Mouse (Mus musculus) liver, embryonic 16.5 days (tissue): ENCODE measurements around the gene Cyp4a31. TPM values are rescaled to one million over a fixed set of nuclear protein-coding genes. Genes with fewer than 3 reads are reported as not detected.
"Not testable (repeated sequence)": the region's sequence is repeated elsewhere in the genome, so short reads cannot be mapped to it uniquely, and the experiment has no call there.

ENCODE experiments used
- ATAC-seq: fragments of 200-750 bp; cut with Nextera tagmentation; 2 replicates; pipeline ENCODE4 v1.8.0; 2017; ENCODE audit warnings: low read depth, mild to moderate bottlenecking, moderate number of reproducible peaks, moderate library complexity
- H3K27ac ChIP-seq: fragments of 300-500 bp; sonication (generic); 2 replicates; pipeline ENCODE4 v1.5.1; 2014; ENCODE audit warnings: mild to moderate bottlenecking, low read length
- H3K27me3 ChIP-seq: fragments of 300-500 bp; sonication (generic); 2 replicates; pipeline ENCODE4 v1.6.1; 2014; ENCODE audit warnings: low read depth, low read length, mixed read lengths; ENCODE audit not compliant: control insufficient read depth, insufficient read depth
- H3K36me3 ChIP-seq: fragments of 300-500 bp; sonication (generic); 2 replicates; pipeline ENCODE4 v1.6.1; 2014; ENCODE audit warnings: mild to moderate bottlenecking; ENCODE audit not compliant: control insufficient read depth, insufficient read depth
- H3K4me1 ChIP-seq: fragments of 300-500 bp; sonication (generic); 2 replicates; pipeline ENCODE4 v1.6.1; 2014; ENCODE audit warnings: low read depth, low read length, mixed read lengths; ENCODE audit not compliant: control insufficient read depth
- H3K4me2 ChIP-seq: fragments of 300-500 bp; sonication (generic); 2 replicates; pipeline ENCODE4 v1.6.1; 2014; ENCODE audit warnings: low read depth, low read length, mixed read lengths
- H3K4me3 ChIP-seq: fragments of 300-500 bp; sonication (generic); 2 replicates; pipeline ENCODE4 v1.5.1; 2014; ENCODE audit warnings: low read depth, mild to moderate bottlenecking, low read length
- H3K9ac ChIP-seq: fragments of 300-500 bp; sonication (generic); 2 replicates; pipeline ENCODE4 v1.6.1; 2014; ENCODE audit warnings: low read depth, low read length
- H3K9me3 ChIP-seq: fragments of 300-500 bp; sonication (generic); replicated peaks from 2 replicates; pipeline ENCODE4 v1.6.1; 2016; ENCODE audit warnings: low read length; ENCODE audit not compliant: control insufficient read depth
- WGBS: fragments of 180-500 bp; shearing (Covaris S2); extraction: QIAGEN DNeasy Blood & Tissue Kit; methylation state at CpG from one replicate; pipeline ENCODE4 v1.1.7; 2014; ENCODE audit not compliant: insufficient replicate concordance; 5-methylcytosine and 5-hydroxymethylcytosine counted together
- polyA plus RNA-seq: library from polyadenylated mRNA; unstranded; fragments of >200 nt; fragmentation: Nextera tagmentation; extraction: Ambion mirVana; gene quantifications from 2 replicates; pipeline ENCODE4 v1.2.1, GENCODE M21; 2015

The Cyp4a31 gene
- polyA plus RNA-seq, 1 experiment from 2014 or later = 1.7 TPM

DNA sequence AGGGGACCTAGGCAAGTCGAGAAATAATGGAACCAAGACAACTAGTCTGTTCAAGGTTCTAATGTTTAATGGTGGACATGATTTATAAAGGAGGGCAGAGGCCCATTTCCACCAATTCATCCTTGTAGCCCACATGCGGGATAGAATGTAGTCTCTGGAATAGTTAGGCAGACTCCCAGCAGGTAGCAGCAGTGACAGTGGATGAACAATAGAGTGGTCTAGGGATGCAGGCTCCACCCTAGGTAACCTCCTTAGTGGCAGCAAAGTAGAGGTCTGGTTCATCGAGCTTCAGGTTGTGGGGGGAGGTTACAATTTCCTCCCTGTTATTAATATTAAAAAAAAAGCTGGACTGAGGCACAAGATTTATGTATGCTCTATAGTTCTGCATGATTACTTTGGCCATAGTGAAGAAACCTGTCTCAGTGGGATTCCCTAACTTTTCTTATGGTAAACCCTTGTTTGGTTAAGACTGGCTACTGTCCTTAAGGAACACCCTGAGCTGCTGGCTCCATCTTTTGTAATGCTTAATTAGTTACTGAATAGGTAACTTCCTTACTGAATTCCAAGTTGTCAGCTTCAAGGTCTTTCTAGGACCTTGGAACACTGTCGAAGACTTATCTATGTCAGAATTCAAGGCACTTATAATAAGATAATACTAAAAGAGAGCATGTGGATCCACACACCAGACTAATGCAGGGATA lies 5.4 kb upstream of the Cyp4a31 start:
- Histone ChIP-seq H3K4me2 (no peak overlapping the region), H3K4me1 (no peaks in the 10 kb centered on the region), H3K27ac (no peak overlapping the region), H3K9ac (no peak overlapping the region), H3K9me3 (no peaks in the 10 kb centered on the region), H3K4me3 (no peak overlapping the region), H3K27me3 (no peaks in the 10 kb centered on the region), H3K36me3 (no peaks in the 10 kb centered on the region)
- 45% methylated on average over 4 of the region's 4 CpGs for WGBS
- ATAC-seq = no peak

DNA sequence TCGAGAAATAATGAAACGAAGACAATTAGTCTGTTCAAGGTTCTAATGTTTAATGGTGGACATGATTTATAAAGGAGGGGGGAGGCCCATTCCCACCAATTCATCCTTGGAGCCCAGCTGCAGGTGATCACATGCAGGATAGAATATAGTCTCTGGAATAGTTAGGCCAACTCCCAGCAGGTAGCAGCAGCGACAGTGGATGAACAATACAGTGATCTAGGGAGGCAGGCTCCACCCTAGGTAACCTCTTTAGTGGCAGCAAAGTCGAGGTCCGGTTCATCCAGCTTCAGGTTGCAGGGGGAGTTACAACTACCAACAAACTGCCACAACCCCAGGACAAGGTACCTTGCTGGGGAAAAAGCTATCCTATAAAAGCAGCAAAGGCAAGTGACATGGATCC lies 2.2 kb upstream of the Cyp4a31 start:
- H3K36me3 ChIP-seq, H3K4me2 ChIP-seq, H3K27ac ChIP-seq, H3K4me1 ChIP-seq, H3K9ac ChIP-seq, H3K4me3 ChIP-seq, ATAC-seq, H3K9me3 ChIP-seq, H3K27me3 ChIP-seq: not testable (repeated sequence)
- WGBS = 56% methylated on average over 5 of the region's 5 CpGs

DNA sequence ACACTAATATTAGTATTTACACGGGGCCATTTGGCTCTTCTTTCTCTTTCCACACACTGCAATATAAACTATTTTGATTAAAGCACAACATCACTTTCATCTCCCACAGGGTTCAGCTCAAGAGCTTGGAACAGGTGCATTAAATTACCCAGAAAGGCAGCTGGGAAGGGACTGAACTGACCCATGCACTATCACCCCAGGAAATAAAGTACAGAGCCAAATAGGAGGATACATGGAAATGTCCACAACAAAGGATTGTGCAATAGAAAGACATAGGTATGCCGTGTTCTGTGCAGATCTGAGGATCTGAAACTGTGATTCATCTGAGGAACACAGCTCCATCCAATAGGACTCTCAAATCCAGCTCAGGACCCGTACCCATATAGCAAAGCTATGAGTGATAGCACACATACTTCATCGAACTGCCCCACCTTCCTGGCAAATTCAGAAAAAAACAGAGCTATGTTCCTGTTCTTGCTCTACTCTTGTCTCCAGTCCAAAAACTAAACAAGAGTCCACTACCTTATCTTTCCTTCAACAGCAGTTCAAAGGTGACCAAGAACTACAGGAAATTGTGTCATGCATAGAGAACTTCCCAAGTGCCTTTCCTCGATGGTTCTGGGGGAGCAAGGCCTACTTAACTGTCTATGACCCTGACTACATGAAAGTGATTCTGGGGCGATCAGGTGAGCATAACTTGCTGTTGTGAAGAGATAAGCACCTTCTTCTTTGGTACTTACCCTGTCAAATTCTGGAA lies 1.2 kb downstream of the Cyp4a31 start:
- not testable (repeated sequence) for H3K4me3 ChIP-seq, H3K4me2 ChIP-seq, H3K9ac ChIP-seq, H3K9me3 ChIP-seq, H3K27ac ChIP-seq, H3K27me3 ChIP-seq, H3K4me1 ChIP-seq, H3K36me3 ChIP-seq
- WGBS = 46% methylated on average over 5 of the region's 6 CpGs
- ATAC-seq = peak; percentile 41; the same call in 1 of the 2 replicates

DNA sequence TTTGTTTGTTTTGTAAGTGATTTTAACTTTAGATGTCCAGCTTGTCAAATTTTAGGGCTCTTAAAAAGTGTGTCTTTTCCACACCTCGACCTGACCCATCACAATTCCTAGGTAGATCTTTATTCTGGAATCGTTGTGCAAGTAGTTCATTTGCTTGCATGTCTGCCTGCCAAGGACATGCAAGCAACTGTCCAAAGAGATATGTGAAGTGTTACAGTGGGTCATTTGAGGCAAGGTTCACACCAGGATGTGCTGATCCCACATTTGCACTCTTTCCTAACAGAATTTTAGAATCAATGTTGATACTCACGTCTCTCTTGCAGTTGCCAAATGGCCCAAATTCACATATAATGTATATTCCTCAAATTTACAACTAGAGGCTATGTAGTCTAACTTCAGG lies 11.8 kb downstream of the Cyp4a31 start:
- H3K4me2 ChIP-seq = no peak overlapping the region
- no peak for ATAC-seq
- 50% methylated on average over 3 of the region's 3 CpGs for WGBS
- H3K9ac ChIP-seq = no peak overlapping the region
- no peak overlapping the region for H3K4me3 ChIP-seq
- H3K36me3 ChIP-seq = no peaks in the 10 kb centered on the region
- H3K27me3 ChIP-seq = no peaks in the 10 kb centered on the region
- H3K27ac ChIP-seq = no peak overlapping the region
- H3K4me1 ChIP-seq = no peaks in the 10 kb centered on the region
- no peaks in the 10 kb centered on the region for H3K9me3 ChIP-seq

DNA sequence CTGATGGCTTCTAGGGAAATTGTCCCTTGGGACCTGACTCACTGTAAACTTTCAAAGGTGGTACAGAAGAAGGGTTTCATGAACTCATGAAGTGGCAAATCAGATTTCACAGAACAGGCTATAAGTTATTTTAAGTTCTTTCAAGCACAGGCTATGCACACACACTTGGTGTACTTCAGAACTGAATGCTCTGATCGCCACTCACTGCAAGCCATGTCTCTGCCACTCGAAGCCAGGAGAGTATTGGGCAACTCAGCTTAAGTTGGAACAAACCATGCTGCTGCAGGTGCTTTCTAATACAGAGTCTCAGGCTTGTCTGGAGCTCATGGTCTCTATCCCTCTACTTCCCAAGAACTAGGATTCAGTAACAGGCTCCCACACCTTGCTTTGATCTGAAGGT lies 12.3 kb downstream of the Cyp4a31 start:
- H3K27me3 ChIP-seq = no peaks in the 10 kb centered on the region
- 50% methylated on average over 2 of the region's 2 CpGs for WGBS

DNA sequence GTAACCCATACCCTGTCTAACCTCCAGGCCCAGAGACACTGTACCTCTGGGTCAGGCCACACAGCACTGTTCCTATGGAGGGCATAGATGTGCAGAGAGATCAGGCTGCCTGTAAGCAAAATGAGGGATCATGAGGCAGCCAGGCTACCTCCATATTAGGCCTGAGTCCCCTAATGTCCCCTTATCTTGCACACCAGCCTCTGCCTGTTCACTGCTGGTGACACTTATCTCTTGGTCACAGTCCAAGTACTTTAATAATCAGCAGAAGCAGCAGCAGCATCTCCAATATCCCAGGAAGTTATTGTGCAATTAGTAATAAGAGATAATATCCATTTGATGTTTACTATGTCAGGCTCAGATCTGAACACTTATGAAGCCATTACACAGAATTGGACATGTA lies 19.6 kb downstream of the Cyp4a31 start:
- no peaks in the 10 kb centered on the region for H3K27me3 ChIP-seq
- no peak overlapping the region for H3K9ac ChIP-seq
- H3K4me3 ChIP-seq = no peak overlapping the region
- H3K36me3 ChIP-seq = no peaks in the 10 kb centered on the region
- H3K4me1 ChIP-seq = no peaks in the 10 kb centered on the region
- ATAC-seq = peak; percentile 99
- no peak overlapping the region for H3K4me2 ChIP-seq
- no peaks in the 10 kb centered on the region for H3K9me3 ChIP-seq
- H3K27ac ChIP-seq = no peak overlapping the region

More for the DNA sequence above, 12.3 kb downstream of the Cyp4a31 start:
- Histone ChIP-seq H3K9ac (no peak overlapping the region), H3K4me3 (no peak overlapping the region), H3K9me3 (no peaks in the 10 kb centered on the region), H3K4me2 (no peak overlapping the region), H3K4me1 (no peaks in the 10 kb centered on the region), H3K27ac (no peak overlapping the region), H3K36me3 (no peaks in the 10 kb centered on the region)
- no peak for ATAC-seq

DNA sequence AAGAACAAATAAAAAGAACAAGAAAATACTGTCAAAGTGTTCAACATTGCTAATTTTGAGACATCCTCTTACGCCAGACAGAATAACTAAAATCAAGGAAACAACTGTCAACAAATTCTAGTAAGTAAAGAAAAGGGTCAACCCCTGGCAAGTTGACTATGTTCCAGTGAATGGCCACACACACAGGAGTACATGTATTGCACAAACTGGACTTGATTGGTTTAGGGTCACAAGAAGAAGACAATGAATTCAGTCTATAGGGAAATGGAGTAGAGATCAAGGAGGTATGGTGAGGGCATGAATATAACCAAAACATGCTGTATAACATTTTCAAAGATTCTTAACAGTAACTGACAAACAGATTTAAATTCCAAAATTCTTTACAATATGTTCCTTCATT lies 32.9 kb downstream of the Cyp4a31 start:
- no peak overlapping the region for H3K27ac ChIP-seq
- no peak overlapping the region for H3K4me3 ChIP-seq
- no peaks in the 10 kb centered on the region for H3K36me3 ChIP-seq
- no peak overlapping the region for H3K4me2 ChIP-seq
- H3K9ac ChIP-seq = no peak overlapping the region
- ATAC-seq = no peak
- H3K4me1 ChIP-seq = no peaks in the 10 kb centered on the region
- WGBS = 68% methylated on average over 1 of the region's 1 CpGs
- H3K9me3 ChIP-seq = no peaks in the 10 kb centered on the region
- H3K27me3 ChIP-seq = no peaks in the 10 kb centered on the region

DNA sequence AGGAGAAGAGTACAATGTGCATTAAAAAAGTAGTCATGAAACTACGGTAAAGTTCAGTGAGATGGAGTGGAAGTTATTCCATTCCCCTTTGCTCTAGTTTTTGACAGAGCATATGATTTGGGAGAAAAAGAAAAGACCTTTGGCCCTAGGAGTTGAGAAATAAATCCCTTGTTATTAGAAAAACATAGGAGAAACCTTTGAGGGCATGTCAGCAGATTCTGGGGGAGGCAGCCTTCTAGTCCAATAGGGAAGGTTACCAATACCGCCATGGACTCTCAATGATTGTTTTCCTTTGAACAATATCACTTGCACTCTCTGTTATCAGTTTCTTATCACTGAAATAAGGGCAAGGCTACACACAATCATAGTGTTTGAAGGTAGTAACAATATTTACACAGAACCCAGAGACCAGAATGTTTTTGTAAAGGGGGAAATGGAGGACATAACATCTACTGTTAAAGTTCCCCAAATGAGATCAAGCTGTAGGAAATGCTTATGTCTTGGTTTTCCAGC lies 33.4 kb downstream of the Cyp4a31 start:
- Histone ChIP-seq H3K4me3 (no peak overlapping the region), H3K9ac (no peak overlapping the region), H3K4me1 (no peaks in the 10 kb centered on the region), H3K4me2 (no peak overlapping the region), H3K27me3 (no peaks in the 10 kb centered on the region), H3K36me3 (no peaks in the 10 kb centered on the region), H3K9me3 (no peaks in the 10 kb centered on the region), H3K27ac (no peak overlapping the region)
- WGBS = 54% methylated on average over 2 of the region's 2 CpGs
- ATAC-seq = no peak

DNA sequence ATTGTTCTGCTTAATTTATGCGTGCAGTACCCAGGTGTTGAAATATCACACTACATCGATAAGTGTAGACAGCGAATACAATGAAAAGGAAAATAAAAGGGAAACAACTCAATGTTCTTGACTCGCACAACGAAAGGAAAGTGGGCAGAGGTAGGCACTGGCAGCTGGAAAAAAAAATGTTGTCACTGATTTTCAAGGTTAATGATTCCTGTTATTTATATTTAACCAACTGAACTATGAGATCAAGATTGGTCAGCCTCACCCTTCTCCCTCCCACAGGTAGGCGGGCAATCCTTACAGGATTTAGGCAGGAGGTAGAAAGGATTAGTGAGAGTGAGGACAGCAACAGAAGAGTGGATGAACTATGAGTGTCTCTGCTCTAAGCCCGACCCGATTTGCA lies 37.2 kb downstream of the Cyp4a31 start, which contains the start of gene Cyp4a32:
TSS of gene Cyp4a32 (plus strand) at position 359 of the 400 bp plus-strand sequence.
- not testable (repeated sequence) for H3K27me3 ChIP-seq, H3K27ac ChIP-seq, H3K4me3 ChIP-seq, H3K9me3 ChIP-seq, ATAC-seq, H3K9ac ChIP-seq, H3K36me3 ChIP-seq, H3K4me2 ChIP-seq, H3K4me1 ChIP-seq
- WGBS = 68% methylated on average over 8 of the region's 8 CpGs
